Mouse (Mus musculus): Measurements from ENCODE around the gene Tm7sf3.

- TF ChIP-seq POLR2A (IDR thresholded peaks at IDR 0.05; ENCODE audit: low read depth, low read length) (no peak), CTCF (IDR thresholded peaks at IDR 0.05; ENCODE audit: extremely low read depth, insufficient read length, insufficient replicate concordance, low read depth, low read length) (no peak)
Observed at GRCm38 (mm10) chr6:146674420-146674819, 31.8 kb upstream of the Tm7sf3 start.

Measured in small intestine, adult 2 months (tissue).